Mouse (Mus musculus): ENCODE data around the gene Dbx2. TPM values are rescaled to one million over a fixed set of nuclear protein-coding genes. Genes with fewer than 3 reads are reported as not detected.
A peak's percentile ranks its signal among the peaks of the same experiment; 100 is the strongest.

Dbx2 gene
- 3.2 and 3.6 TPM in 2 replicates for polyA plus RNA-seq (2016; fragmentation: Nextera tagmentation; extraction: Ambion mirVana)

DNA sequence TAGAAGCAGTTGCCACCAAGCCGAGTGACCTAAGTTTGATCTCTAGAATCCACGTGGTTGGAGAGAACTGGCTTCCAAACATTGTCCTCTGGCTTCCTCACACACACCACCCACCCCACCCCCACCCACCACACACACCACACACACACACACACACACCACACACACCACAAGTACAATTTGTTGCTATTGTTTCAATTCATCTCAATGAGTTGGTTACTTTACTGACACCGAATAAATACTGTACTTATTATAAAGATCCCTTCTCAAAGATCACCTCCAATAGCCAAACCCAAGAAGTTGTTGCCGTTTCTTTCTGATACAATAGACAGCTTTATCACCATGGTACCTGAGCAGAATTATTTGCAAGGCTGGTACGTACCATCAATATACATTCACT lies at the start of gene Dbx2:
Gene Dbx2 (minus strand): TSS at position 101 of the 400 bp plus-strand sequence.
- no peaks in the 10 kb centered on the region for H3K9me3 ChIP-seq (replicated peaks)
- H3K27me3 ChIP-seq (ENCODE audit: low read depth, poor library complexity, severe bottlenecking) = peaks cover 82% of the 10 kb centered on the region
- peaks cover 35% of the 10 kb centered on the region for H3K4me1 ChIP-seq
- H3K36me3 ChIP-seq = no peaks in the 10 kb centered on the region
- H3K4me3 ChIP-seq = peak within 1 kb of the TSS; percentile 54
- H3K27ac ChIP-seq (replicated peaks) = no peak within 1 kb of the TSS
- DNase-seq (ENCODE audit: low spot score) = no peak
- 87% methylated on average over 5 of the region's 5 CpGs for WGBS

DNA sequence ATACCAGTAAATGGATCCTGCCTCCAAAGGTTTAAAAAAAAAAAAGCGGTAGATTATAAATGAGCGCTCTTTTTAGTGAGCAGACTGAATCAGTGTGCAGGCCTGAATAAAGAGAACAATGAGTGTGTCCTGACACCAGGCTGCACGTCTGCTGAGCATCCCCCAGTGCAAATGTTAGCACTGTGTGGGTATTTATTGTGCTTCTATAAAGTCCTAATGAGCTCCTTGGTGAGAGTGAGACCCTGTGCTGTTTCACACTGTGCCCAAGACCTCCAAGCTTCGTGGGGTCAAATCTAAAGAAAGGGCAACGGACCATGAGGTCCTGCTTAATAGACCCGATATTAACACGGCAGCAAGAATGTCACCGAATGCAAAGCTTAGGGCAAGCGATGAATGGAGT lies 46.4 kb upstream of the Dbx2 start:
- peaks cover 79% of the 10 kb centered on the region for H3K27me3 ChIP-seq (ENCODE audit: low read depth, poor library complexity, severe bottlenecking)
- DNase-seq (ENCODE audit: low spot score) = peak; percentile 43
- no peaks in the 10 kb centered on the region for H3K9me3 ChIP-seq (replicated peaks)
- no peak overlapping the region for H3K4me3 ChIP-seq
- H3K36me3 ChIP-seq = no peaks in the 10 kb centered on the region
- peaks cover 42% of the 10 kb centered on the region for H3K4me1 ChIP-seq
- 19% methylated on average over 9 of the region's 9 CpGs for WGBS
- H3K27ac ChIP-seq (replicated peaks) = peak overlapping the region; percentile 67

- WGBS = 22% methylated on average over 4 of the region's 4 CpGs
- 0 out of 2 replicates have a peak overlapping the region, but pooled peaks have one; percentile 26 for H3K4me3 ChIP-seq
- no peaks in the 10 kb centered on the region for H3K36me3 ChIP-seq
- H3K27me3 ChIP-seq (ENCODE audit: low read depth, poor library complexity, severe bottlenecking) = peaks cover 82% of the 10 kb centered on the region
- DNase-seq (ENCODE audit: low spot score) = no peak
- H3K27ac ChIP-seq (replicated peaks) = peak overlapping the region; percentile 67
- H3K9me3 ChIP-seq (replicated peaks) = no peaks in the 10 kb centered on the region
- H3K4me1 ChIP-seq = peaks cover 42% of the 10 kb centered on the region
These were observed 45.8 kb upstream of the Dbx2 start for GRCm38 (mm10) chr15:95701573-95701972.

DNA sequence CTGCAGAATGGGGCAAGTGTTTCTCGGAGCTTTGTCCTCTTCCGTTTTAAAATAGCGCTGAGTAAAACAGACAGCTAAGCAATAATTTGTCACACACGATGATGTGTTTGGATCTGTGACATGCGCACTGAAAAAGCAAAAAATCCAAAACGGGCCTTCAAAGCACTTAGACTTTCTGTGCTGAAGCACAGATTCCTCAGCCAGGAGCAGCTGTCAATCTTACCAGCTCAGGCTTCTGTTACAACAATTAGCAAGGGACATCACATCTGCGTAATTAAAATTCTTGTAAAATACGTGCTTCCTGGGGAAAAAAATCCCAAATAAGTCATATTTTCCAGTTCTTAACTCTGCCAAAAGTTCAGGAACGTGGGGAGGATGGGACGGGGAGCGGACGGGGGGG lies 43.6 kb upstream of the Dbx2 start:
- Histone ChIP-seq H3K4me1 (peaks cover 42% of the 10 kb centered on the region), H3K4me3 (no peak overlapping the region), H3K27me3 (ENCODE audit: low read depth, poor library complexity, severe bottlenecking) (peaks cover 83% of the 10 kb centered on the region), H3K27ac (replicated peaks) (no peak overlapping the region), H3K36me3 (no peaks in the 10 kb centered on the region), H3K9me3 (replicated peaks) (no peaks in the 10 kb centered on the region)
- DNase-seq (ENCODE audit: low spot score) = no peak
- 86% methylated on average over 12 of the region's 12 CpGs for WGBS

DNA sequence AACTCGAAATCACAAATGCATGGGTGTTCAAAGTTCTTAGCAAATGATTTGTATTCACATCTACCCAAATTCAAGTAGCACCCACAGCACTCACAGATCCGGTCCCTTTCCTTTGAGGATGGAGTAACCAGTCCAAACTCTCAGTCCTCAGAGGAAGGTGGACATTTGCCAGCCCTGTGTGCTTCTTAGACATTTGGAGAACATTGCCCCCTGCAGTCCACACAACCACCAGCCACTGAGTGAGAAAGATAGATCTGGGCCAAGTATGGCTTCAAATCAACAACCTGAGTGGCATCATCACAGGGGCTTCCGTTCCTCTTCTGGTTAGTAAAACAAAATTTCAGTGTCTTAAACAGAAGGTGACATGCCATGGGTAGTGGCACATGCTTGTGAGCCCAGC lies 38.0 kb upstream of the Dbx2 start:
- Histone ChIP-seq H3K27me3 (ENCODE audit: low read depth, poor library complexity, severe bottlenecking) (peaks cover 61% of the 10 kb centered on the region), H3K4me3 (no peak overlapping the region), H3K36me3 (no peaks in the 10 kb centered on the region), H3K4me1 (peaks cover 16% of the 10 kb centered on the region), H3K9me3 (replicated peaks) (peaks cover 9% of the 10 kb centered on the region), H3K27ac (replicated peaks) (no peak overlapping the region)
- DNase-seq (ENCODE audit: low spot score) = no peak
- WGBS = 86% methylated on average over 3 of the region's 3 CpGs

- peaks cover 43% of the 10 kb centered on the region for H3K27me3 ChIP-seq (ENCODE audit: low read depth, poor library complexity, severe bottlenecking)
- H3K36me3 ChIP-seq = no peaks in the 10 kb centered on the region
- H3K27ac ChIP-seq (replicated peaks) = peak overlapping the region; percentile 0; the same call in 1 of the 2 replicates
- peaks cover 16% of the 10 kb centered on the region for H3K4me1 ChIP-seq
- H3K4me3 ChIP-seq = peak overlapping the region; percentile 3; the same call in 1 of the 2 replicates
- no peak for DNase-seq (ENCODE audit: low spot score)
- peaks cover 9% of the 10 kb centered on the region for H3K9me3 ChIP-seq (replicated peaks)
- WGBS = 46% methylated on average over 8 of the region's 8 CpGs
These were observed 35.8 kb upstream of the Dbx2 start for GRCm38 (mm10) chr15:95691594-95691993.

- Histone ChIP-seq H3K4me3 (no peak overlapping the region), H3K9me3 (replicated peaks) (peaks cover 9% of the 10 kb centered on the region), H3K36me3 (no peaks in the 10 kb centered on the region), H3K27ac (replicated peaks) (peak overlapping the region; percentile 0; the same call in 1 of the 2 replicates), H3K4me1 (peaks cover 16% of the 10 kb centered on the region), H3K27me3 (ENCODE audit: low read depth, poor library complexity, severe bottlenecking) (peaks cover 40% of the 10 kb centered on the region)
- DNase-seq (ENCODE audit: low spot score) = no peak
- 14% methylated on average over 5 of the region's 5 CpGs for WGBS
These were observed 35.4 kb upstream of the Dbx2 start for GRCm38 (mm10) chr15:95691129-95691528.

DNA sequence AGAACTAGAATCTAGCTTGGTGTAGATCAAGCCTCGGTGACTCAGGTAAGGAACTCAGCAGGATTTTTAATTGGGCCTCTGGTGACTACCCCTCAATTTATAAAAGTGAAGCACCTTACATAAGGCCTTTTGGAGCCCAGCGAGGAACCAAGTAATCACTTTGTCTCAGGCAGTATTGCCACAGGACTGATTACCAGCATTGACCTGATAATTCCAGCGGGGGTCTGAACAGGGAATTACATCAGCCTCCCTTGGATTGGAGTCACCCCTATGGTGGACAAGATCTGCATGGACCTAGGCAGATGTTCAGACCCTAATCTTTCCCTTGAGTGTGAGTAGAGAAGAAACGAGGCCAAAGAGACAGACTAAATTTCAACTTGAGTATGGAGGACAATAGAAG lies 26.9 kb upstream of the Dbx2 start:
- no peak for DNase-seq (ENCODE audit: low spot score)
- H3K27me3 ChIP-seq (ENCODE audit: low read depth, poor library complexity, severe bottlenecking) = peaks cover 6% of the 10 kb centered on the region; the same call in 1 of the 2 replicates

DNA sequence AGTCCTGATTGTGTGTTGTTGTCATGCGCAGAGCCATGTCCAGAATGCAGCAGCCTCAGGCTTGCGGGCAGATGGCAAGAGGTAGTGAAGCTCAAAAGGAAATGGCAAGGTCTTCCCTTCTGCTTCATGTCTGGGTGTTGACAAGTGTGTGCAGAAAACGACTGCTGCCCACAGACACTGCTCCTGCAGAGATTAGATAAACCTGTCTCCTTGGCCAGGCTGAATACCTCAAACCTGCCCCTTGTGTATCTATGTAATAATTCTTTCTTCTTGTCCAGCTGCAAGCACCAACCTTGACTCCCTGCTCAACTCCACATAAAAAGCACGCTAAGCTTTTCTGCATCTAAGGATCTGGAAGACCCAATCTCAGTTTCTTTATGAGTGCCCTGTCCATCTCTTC lies 19.9 kb upstream of the Dbx2 start:
- WGBS = 86% methylated on average over 4 of the region's 4 CpGs
- DNase-seq (ENCODE audit: low spot score) = no peak

More for the DNA sequence above, 26.9 kb upstream of the Dbx2 start:
- WGBS = 86% methylated on average over 4 of the region's 4 CpGs
- Histone ChIP-seq H3K4me3 (no peak overlapping the region), H3K27ac (replicated peaks) (no peak overlapping the region), H3K36me3 (no peaks in the 10 kb centered on the region), H3K4me1 (no peaks in the 10 kb centered on the region), H3K9me3 (replicated peaks) (no peaks in the 10 kb centered on the region)

GRCm38 (mm10) chr15:95675176-95675575 lies 19.4 kb upstream of the Dbx2 start:
- 87% methylated on average over 2 of the region's 2 CpGs for WGBS
- H3K36me3 ChIP-seq = no peaks in the 10 kb centered on the region
- no peak overlapping the region for H3K27ac ChIP-seq (replicated peaks)
- DNase-seq (ENCODE audit: low spot score) = no peak
- H3K9me3 ChIP-seq (replicated peaks) = peaks cover 4% of the 10 kb centered on the region; the same call in 1 of the 2 replicates
- H3K27me3 ChIP-seq (ENCODE audit: low read depth, poor library complexity, severe bottlenecking) = no peaks in the 10 kb centered on the region
- H3K4me1 ChIP-seq = no peaks in the 10 kb centered on the region
- no peak overlapping the region for H3K4me3 ChIP-seq

More for the DNA sequence above, 19.9 kb upstream of the Dbx2 start:
- Histone ChIP-seq H3K9me3 (replicated peaks) (peaks cover 4% of the 10 kb centered on the region; the same call in 1 of the 2 replicates), H3K27me3 (ENCODE audit: low read depth, poor library complexity, severe bottlenecking) (no peaks in the 10 kb centered on the region), H3K27ac (replicated peaks) (no peak overlapping the region), H3K4me3 (no peak overlapping the region), H3K36me3 (no peaks in the 10 kb centered on the region), H3K4me1 (no peaks in the 10 kb centered on the region)

DNA sequence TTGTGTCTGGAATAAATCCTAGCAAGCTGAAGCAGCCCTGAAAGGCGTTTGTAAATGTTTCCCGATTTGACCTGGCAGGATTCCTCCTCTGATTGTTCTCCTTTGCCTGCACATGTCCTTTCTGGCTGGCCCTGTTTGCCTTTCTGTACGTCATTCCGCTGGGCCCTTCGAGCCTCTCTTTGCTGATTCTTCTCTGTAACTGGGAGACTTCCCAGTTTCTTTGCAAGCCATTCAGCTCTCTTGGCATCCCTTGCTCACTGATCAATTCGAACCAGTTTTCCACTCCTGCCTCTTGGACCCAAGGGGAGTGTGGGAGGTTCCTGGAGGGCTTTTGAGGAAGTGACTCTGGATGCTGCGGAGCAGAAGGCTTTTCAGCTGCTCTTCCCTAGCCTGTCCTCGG lies 11.4 kb upstream of the Dbx2 start:
- Histone ChIP-seq H3K27me3 (ENCODE audit: low read depth, poor library complexity, severe bottlenecking) (no peaks in the 10 kb centered on the region; the same call in 1 of the 2 replicates), H3K27ac (replicated peaks) (no peak overlapping the region), H3K4me3 (no peak overlapping the region), H3K36me3 (no peaks in the 10 kb centered on the region), H3K9me3 (replicated peaks) (no peaks in the 10 kb centered on the region), H3K4me1 (0 out of 2 replicates have a peak, but pooled peaks cover 3% of the 10 kb centered on the region)
- WGBS = 34% methylated on average over 8 of the region's 8 CpGs
- no peak for DNase-seq (ENCODE audit: low spot score)

DNA sequence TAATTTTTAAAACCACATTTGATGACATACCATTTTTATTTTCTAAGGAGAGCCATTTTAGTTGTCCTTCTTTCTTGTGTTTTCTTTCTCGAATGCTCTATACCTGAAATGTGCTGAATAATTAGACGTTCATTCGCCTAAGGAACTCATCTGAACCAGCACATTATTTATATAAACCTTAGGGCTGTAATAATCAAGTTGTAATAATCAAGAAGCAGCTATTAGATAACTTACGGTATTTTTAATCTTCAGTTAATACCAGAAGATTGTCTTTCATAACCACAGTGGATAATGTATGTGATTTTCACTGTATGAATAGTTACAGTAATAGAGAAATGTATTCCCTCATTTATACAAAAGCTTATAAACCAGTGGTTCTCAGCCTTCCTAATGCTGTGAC lies 9.2 kb upstream of the Dbx2 start:
- DNase-seq (ENCODE audit: low spot score) = no peak
- peaks cover 8% of the 10 kb centered on the region; the same call in 1 of the 2 replicates for H3K27me3 ChIP-seq (ENCODE audit: low read depth, poor library complexity, severe bottlenecking)
- H3K4me1 ChIP-seq = 0 out of 2 replicates have a peak, but pooled peaks cover 3% of the 10 kb centered on the region
- H3K9me3 ChIP-seq (replicated peaks) = no peaks in the 10 kb centered on the region
- H3K27ac ChIP-seq (replicated peaks) = no peak overlapping the region
- no peak overlapping the region for H3K4me3 ChIP-seq
- 94% methylated on average over 4 of the region's 4 CpGs for WGBS
- H3K36me3 ChIP-seq = no peaks in the 10 kb centered on the region

GRCm38 (mm10) chr15:95661718-95662117 lies 6.0 kb upstream of the Dbx2 start:
- Histone ChIP-seq H3K27me3 (ENCODE audit: low read depth, poor library complexity, severe bottlenecking) (peaks cover 28% of the 10 kb centered on the region), H3K36me3 (no peaks in the 10 kb centered on the region), H3K4me1 (no peaks in the 10 kb centered on the region), H3K9me3 (replicated peaks) (no peaks in the 10 kb centered on the region), H3K4me3 (no peak overlapping the region), H3K27ac (replicated peaks) (no peak overlapping the region)
- DNase-seq (ENCODE audit: low spot score) = no peak
- WGBS = 78% methylated on average over 2 of the region's 2 CpGs
